Mouse (Mus musculus): Measurements from ENCODE around the gene Mctp1.

The Mctp1 gene

GRCm38 (mm10) chr13:76840712-76841111 is 456.4 kb downstream of the Mctp1 start:
- DNase-seq = no peak

- peak; percentile 60 to 65 for DNase-seq
Measured at GRCm38 (mm10) chr13:76844629-76845255, 460.4 kb downstream of the Mctp1 start.

- DNase-seq = no peak
Measured at GRCm38 (mm10) chr13:76850412-76851054, 466.2 kb downstream of the Mctp1 start.

GRCm38 (mm10) chr13:76854306-76854705 is 470.0 kb downstream of the Mctp1 start:
- DNase-seq = no peak

GRCm38 (mm10) chr13:76855021-76855420 is 470.7 kb downstream of the Mctp1 start:
- DNase-seq = no peak

- DNase-seq = no peak
Measured at GRCm38 (mm10) chr13:76857024-76857423, 472.7 kb downstream of the Mctp1 start.

GRCm38 (mm10) chr13:76858078-76858482 is 473.7 kb downstream of the Mctp1 start:
- no peak for DNase-seq

- DNase-seq = no peak
Measured at GRCm38 (mm10) chr13:76870291-76870690, 486.0 kb downstream of the Mctp1 start.

- DNase-seq = peak in 1 of 2 experiments; percentile 10
Measured at GRCm38 (mm10) chr13:76877887-76878763, 493.8 kb downstream of the Mctp1 start.

- DNase-seq = no peak
Measured at GRCm38 (mm10) chr13:76879008-76879407, 494.7 kb downstream of the Mctp1 start.

GRCm38 (mm10) chr13:76884517-76885092 is 500.3 kb downstream of the Mctp1 start:
- DNase-seq = no peak

GRCm38 (mm10) chr13:76892987-76893386 is 508.7 kb downstream of the Mctp1 start:
- DNase-seq = no peak

- DNase-seq = no peak
Measured at GRCm38 (mm10) chr13:76895770-76896456, 511.6 kb downstream of the Mctp1 start.

- DNase-seq = no peak
Measured at GRCm38 (mm10) chr13:76896457-76896790, 512.1 kb downstream of the Mctp1 start.

GRCm38 (mm10) chr13:76918321-76918720 is 534.0 kb downstream of the Mctp1 start:
- no peak for DNase-seq

- DNase-seq = no peak
Measured at GRCm38 (mm10) chr13:76926851-76927250, 542.5 kb downstream of the Mctp1 start.

GRCm38 (mm10) chr13:76927875-76928440 is 543.6 kb downstream of the Mctp1 start:
- DNase-seq = no peak

- DNase-seq = no peak
Measured at GRCm38 (mm10) chr13:76929152-76929551, 544.8 kb downstream of the Mctp1 start.

- no peak for DNase-seq
Measured at GRCm38 (mm10) chr13:76932933-76933332, 548.6 kb downstream of the Mctp1 start.

GRCm38 (mm10) chr13:76949234-76949633 is 564.9 kb downstream of the Mctp1 start:
- DNase-seq = no peak

- no peak for DNase-seq
Measured at GRCm38 (mm10) chr13:76967588-76967987, 583.3 kb downstream of the Mctp1 start.

GRCm38 (mm10) chr13:76969386-76969785 is 585.1 kb downstream of the Mctp1 start:
- DNase-seq = peak; percentile 37 to 40

Measured in cerebellum, postnatal 36 days (tissue).